Mouse (Mus musculus): ENCODE measurements around the gene Cd164.
"Not testable (repeated sequence)": the region's sequence is repeated elsewhere in the genome, so short reads cannot be mapped to it uniquely, and the experiment has no call there.

GRCm38 (mm10) chr10:41505446-41505845 lies 13.8 kb upstream of the Cd164 start:
- not testable (repeated sequence) for TF ChIP-seq EP300 (IDR thresholded peaks at IDR 0.05; ENCODE audit: low read depth)
- peak; percentile 89 for TF ChIP-seq CTCF (IDR thresholded peaks at IDR 0.05; ENCODE audit: low read depth)

Measured in heart, postnatal 0 days (tissue).